Mouse (Mus musculus): ENCODE results near the gene Ets1. TPM values are rescaled to one million over a fixed set of nuclear protein-coding genes. Genes with fewer than 3 reads are reported as not detected.

Gene Ets1
- polyA plus RNA-seq, 1 experiment = 16.5 TPM

DNA sequence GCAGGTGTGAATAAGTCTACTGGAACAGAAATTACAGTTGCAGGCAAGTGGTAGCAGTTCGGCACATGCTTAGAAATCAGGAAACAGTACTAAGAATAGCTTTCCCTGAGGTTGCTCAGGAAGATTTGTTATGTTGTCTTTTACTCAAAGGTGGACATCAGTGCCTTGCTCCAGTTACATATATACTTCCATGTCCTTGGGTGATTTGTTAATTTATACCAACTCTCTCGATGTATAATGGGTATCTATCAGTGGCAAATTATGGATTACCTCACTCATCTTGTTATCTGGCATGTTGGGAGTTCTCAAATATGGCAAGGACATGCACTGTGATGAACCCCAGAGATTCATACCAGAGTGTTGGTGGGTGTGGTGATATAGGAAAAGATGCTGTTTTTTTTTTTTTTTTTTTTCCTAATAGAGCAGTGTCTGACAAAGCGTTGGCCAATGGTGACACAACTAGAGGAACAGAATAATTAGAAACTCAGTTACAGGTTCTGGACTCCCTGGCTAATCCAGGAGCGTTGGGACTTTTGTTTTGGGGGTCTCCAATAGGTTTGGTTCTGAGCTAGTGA lies 59.0 kb downstream of the Ets1 start:
- no peak for DNase-seq (ENCODE audit: low spot score)

DNA sequence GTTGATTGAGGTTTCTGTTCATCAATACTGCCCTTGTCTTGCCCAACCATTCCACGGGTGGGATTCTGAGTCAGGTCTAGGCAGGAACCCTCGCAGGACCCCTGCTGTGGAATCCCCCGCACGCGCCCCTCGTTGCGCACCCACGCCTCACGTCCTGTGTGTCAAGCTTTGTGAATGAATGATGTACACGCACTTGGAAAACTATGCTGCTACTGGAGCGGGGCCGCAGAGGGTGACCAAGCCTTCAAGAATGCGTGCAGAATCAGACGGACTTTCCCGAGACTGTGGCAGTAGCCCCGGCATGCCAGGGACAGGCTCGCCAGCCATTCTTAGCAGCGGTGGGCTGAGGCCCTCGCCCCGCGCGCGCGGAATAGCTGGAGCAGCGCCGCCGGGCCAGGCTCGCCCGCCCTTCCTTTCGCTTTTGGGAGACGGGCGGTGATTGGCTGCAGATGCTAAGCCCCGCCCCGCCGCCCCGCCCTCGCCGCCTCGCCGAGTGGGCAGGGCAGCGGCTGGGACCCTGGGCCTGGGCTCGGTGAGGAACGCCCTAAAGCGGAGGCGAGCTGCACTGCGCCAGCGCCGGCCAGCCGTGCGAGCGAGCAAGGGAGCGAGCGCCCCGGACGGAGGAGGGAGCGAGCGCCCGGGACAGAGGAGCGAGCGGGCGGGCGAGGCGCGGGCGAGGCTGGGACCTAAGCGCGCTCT lies 59.6 kb downstream of the Ets1 start:
- peak; percentile 96 for DNase-seq (ENCODE audit: low spot score)

DNA sequence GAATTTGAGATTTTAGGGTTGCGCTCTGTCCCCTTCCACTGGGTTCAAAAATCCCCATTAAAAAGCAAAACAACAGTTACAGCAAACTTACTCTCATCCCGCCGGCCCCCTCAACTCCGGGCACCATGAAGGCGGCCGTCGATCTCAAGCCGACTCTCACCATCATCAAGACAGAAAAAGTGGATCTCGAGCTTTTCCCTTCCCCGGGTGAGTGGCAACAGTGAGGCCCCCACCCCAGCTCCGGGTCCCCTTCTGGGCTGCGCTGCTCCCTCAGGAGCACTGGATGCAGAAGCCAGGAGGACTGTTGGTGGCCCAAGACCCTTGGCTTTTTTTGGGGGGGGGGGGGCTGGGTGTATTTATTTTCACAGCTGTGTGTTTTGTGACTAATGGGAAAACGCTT lies 60.2 kb downstream of the Ets1 start:
- no peak for DNase-seq (ENCODE audit: low spot score)

DNA sequence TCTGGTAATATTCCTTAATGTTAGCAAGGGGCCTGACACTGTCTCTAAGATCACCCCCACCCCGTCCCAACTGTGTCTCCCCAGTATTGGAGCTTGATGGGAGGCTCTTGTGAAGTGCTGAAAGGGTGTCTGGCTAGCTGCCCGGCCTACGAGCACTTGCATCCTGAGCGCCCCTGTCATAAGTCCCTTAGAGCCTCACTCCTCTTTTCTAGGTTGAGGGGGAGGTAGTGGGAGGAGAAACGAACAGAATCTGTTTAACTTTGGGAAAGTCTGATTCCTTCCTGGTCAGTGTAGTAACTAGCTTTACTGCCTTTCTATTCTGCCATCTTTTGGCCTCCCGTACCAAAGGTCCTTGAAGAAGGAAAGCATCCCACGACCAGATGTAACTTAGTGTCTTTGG lies 60.7 kb downstream of the Ets1 start:
- no peak for DNase-seq (ENCODE audit: low spot score)

DNA sequence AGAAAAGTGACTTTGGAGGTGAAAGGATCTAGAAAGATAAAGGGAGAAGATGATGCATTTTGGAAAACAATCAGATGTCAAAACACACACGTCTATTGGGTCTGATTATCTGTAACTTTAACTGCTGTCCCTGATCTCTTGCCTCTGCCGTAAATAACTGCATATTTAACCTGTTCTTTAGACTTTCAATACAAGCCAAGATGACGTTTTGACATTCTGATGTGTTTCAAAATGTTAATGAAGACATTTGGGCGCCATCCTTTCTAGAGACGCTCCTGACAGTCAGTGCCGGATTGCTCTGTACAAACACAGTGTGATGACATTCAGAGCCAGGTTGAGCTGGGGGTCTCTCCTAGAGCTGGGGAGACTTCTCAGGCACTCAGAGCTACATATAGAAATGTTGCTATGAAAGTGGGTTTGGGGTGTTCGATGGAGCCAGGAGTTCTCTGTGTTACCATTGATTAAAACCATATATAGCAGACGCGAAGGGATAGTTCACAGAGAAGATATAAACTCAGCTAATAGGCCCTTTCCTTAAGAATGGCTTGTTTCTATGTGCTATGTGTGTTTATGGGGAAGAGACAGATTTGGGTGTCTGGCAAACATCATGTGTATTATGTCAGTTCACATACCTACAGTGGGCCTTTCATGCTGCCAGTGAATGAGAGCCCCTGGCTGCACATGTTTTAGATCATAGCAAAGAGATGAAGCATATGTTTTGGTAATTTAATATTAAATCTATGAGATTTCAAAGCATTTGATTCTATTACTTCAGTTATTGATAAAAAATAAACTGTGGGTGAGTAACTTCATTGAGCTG lies 61.5 kb downstream of the Ets1 start:
- DNase-seq (ENCODE audit: low spot score) = no peak

DNA sequence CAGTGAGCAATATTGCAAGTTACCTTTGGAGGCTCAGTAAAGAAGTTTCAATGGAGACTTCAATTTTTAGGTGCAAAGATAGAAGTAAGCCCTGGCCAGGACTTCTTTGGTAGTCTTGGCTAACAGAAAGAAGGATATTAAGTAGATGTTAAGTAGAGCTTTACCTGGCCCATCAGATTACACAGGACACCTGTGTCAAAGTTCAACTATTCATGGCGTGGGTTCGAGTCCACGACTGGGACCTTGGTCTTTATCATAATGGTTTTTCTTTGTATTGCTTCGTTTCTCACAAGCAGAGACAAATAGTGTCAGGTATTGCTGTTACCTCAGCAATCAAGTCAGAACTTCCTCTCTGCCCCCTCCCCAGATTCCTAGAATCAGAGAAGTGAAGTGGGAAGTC lies 62.7 kb downstream of the Ets1 start:
- DNase-seq (ENCODE audit: low spot score) = no peak

DNA sequence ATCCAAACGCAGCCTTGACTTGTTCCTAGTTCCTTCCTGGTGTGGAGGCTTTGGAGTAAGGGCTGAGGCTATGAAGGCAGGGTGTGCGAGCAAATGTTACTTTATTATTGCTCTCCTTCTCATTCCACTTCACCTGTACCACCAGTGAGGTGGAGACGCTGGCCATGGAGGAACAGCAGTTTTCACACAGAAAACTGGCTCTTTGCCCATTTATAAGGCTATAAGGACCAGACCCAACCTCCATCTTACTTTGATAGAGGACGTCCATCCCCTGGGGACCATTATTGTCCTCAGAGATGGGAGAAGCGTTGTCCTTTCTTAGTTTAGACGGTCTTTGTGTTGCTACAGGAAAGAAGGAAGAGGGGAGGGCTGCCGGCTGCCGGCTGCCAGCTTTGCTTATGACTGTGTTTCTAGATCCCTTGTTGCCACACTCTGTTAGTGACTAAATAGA lies 63.4 kb downstream of the Ets1 start:
- DNase-seq (ENCODE audit: low spot score) = no peak

DNA sequence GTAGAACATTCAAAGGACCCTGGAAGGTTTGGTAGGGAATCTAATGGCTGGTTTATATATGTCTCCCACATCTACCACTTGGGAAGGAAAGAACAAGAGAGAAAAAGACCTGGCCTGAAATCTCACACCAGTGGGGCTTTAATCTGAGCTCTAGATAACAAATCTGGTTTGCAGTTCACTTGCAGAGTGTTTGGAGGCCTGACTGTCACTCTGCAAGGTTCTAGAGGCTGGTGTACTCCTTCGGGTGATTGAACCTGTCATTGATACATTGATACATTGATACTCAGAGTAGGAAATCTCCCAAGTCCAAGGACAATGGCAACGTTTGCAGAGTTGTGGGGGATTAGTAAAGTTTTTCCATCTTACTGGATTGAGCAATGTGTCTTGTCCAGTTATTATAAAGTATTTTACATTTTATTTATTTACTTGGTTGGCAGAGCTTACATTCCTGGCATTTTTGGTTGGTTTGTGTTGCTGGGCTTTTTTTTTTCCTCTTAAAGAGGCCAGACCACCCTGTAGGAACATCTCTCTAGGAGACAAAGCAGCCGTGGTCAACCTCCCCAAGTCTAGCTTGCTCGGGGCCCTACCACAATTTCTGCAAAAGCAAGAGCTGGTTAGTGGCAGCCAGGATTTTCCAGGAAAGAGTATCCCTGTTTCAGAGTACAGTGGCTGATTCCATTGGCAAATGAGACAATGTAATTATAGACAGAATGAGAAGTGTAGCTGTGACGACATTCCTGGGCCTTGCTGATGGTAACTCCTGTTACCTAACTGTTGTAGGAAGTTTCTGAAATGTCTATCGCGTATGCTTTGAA lies 64.3 kb downstream of the Ets1 start:
- no peak for DNase-seq (ENCODE audit: low spot score)

DNA sequence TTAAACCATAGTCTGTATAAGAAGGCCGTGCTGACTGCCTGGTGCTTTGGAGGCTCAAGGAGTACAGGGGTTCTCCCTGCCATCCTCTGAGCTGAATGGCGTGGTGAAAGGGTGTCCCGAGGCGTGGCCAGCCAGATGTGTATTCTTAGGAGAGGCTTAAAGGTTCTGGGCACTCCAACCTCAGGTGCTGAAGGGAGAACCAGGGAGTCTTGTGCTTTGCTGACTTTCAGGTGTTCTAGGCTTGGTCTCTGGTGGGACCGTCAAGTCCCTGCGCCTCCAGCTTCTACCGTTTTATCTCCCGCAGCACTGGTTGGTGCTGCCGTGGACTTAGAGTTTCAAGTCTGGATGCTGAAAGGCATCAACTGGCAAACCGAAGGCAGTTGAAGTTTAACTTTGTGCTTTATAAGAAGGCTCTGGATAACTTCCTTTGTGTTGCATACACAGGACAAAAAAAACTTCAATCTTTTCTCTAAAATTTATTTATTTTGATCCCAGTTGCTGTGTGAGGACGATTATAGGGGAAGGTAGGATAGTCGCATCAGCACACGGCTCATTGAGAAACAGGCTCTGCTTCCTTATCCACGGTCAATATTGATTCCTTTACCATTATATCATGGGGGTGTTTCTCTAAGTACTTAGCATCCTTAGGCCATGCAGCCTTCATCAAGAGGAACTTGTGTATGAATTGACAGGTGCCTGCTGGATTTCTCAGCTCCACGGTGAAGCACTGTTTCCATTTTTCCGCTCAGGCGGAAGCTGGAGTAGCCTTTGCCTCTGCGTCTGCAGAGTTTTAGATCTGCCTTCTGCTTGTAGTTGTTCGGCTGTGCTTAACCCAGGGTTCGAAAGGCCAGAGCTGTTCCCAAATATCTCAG lies 65.3 kb downstream of the Ets1 start:
- DNase-seq (ENCODE audit: low spot score) = no peak

DNA sequence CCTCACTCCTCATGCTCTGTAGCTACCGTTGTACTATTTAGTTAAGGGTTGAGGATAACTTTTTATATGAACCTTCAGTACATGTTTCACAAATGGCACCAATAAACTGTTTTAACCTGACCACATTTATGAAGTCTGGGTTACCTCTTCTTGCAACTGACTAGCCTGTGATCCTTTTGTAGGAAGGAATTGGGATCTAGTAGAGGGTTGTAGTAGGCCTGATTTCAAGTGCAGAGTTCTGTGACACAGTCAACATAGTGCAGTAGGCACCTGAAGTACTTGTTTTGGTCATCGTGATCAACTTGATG lies 65.9 kb downstream of the Ets1 start:
- no peak for DNase-seq (ENCODE audit: low spot score)

DNA sequence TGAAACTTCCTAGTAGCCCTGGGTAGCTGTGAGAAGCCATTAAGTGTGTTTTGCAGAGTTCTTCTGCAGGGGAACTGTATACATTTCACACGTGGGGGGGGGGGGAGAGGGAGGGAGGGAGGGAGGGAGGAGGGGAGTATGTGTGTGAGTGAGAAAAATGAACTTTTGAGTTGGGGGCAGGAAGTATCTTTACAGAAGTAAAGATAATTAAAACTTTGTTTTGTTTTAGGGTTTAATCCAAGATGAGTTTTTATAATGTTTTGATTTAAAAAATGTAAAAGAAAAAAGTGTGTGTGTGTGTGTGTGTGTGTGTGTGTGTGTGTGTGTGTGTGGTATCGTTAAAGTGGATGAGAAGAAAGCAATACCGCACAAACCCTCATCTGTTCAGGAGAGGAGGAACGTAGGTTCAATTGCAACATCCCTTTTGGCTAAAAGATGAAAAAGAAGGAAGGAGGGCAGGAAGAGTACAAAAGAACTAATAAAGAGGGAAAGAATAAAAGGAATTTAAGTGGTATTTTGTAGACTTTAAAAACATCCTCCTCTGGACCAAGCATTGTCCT lies 66.9 kb downstream of the Ets1 start:
- DNase-seq (ENCODE audit: low spot score) = no peak

DNA sequence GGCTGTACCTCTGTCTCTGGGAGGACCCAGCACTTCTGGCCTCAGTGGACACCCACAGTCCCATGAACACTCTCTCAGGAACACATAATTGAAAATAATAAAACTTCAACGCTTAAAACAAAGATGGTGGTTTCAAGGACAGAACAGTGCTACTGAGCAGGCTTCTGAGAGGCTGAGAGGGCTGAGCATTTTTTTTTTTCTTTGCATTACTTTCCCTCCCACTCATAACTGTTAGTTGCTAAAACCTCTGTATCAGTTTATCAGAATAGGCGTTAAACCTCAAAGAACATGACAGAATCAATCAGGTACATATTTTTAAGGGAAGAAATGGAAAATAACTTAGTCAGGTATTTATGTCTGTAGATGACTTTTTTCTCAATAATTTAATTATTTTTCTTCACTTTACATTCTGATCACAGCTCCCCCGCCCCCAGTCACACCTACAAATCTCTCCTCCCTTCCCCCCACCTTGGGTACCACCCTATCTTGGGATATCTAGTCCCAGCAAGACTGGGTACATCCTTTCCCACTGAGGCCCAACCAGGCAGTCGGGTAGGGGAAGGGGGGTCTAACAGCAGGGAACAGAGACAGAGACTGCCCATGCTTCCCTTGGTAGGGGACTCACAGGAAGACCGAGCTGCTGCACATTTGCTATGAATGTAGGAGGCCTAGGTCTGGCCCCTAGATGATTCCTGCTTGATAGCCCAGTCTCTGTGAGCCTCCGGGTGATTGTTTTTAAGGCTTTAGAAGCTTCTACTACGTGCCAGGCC lies 68.1 kb downstream of the Ets1 start:
- DNase-seq (ENCODE audit: low spot score) = no peak

DNA sequence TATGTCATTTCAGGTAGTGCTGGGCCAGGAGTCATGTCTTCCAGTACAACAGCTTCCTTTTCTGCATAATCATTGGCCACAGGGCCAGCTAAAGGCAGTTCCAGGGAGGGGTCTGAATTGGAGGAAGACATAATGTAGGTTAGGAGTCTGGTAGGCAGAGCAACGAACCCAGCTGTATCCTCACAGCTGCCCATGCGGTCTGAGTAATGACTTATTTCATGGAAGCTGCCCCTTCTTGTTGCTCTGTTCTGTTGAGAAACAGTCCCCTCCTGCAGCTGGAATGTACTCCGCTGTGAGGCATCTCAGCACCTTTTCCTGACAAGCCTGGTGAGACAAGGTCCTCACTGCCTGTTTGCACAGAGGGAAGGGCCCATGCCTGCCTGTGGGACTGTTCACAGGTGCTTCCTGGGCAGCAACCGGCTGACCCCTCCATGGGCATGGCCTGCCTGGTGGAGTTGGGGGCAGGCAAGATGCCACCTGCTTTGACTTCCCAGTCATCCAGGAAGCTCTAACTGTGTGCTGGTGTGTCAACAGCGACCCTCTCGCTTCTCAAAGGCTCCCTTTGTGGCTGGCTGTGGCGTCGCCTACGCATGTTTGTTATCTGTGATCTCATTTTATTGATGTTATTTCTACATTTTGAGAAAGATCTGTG lies 69.9 kb downstream of the Ets1 start:
- no peak for DNase-seq (ENCODE audit: low spot score)

DNA sequence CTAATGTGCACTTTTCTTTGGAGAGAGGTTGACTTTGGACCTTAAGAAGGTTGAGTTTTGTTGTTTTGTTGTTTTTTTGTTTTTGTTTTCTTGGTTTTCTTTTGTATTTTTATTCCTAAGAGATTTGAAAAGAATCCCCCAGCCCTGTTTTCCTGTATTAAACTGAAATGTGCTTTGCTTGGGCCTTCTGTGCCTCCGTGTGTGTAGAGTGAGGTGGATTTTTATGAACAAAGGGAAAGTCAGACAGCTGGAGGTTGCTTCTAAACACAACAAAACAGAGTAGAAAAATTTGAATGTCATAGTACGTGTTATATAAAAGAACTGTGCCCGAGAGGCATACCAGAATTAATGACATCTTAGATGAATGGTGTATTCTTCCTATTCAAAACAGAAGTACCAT lies 71.4 kb downstream of the Ets1 start:
- no peak for DNase-seq (ENCODE audit: low spot score)

DNA sequence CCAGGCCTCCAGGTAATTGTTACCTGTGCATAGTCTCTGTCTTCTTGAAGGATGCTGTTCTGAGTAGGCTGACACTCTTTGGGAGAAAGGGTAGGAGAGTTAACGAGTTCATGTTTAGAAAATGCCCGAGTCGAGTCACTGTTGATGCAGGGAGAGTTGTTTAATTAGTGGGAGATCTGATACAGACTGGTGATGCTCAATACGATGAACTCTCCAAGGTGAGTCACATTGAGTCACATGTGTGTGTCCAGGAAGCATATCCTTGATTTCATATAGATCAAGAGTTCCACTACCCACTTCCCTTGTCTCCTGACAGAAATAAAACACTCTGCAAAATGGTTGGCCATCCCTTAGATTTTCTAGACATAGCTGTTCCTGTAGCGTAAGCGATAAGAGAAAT lies 72.5 kb downstream of the Ets1 start:
- DNase-seq (ENCODE audit: low spot score) = no peak

DNA sequence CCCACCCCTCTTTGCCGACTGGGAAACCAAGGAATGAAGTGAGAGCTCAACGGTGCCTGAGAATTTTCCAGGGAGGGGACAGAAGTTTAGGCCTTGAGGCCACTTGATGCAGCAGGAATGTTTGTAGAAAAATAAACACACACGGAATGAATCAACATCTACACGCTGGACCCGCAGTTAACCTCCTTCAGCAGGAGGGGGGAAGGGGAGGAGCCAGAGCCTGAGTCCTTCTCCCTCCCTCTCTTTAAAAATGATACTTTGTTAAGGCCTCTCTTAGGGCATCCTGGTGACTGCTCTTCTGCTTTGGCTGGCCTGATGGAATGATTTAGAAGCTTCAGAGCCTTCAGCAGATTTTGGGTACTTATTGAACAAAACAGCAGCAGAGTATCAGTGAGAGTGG lies 73.3 kb downstream of the Ets1 start:
- DNase-seq (ENCODE audit: low spot score) = no peak

DNA sequence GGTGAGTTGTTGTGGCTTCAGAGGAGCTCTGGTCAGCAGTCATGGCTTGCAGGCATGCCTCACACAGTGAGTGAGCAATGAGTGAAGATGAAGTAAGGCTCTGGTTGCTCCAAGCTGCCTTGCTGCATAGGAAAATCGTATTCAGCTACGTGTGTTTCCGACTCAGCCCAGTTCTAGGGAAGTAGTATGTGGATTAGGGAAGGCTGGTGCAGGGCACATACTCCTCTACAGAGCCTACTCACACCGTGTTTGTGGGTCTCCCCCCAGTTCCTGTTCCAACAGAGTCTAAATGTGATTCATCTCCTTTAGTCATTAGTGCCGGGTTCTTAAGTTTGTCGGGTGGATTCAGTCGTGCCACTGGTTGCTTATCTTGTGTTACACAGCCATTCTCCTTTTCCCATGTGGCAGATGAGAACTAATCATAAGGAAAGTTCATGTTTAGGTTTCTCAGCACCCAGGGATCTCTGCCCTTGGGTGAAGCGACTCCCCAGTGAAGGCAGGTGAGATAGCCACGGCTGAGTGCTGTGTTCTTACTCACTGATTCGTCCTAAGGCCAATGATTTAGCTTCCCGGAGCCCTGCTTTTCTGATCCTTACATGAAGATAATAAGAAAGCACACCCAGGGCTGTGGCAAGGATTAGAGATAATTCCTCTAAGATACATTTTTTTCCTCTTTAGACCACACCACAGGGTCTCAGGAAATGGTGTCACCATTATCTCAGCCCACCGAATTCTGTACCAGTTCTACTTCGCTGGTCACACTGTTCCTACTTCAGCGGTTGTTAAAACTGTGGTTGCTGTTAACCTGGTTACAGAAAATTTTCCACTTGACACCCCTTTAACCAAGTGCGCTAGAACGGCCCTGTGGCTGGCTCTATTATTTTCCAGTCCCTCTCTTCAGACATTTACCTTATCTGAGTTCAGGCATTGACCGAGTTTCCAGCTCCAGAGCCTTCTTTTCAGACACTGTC lies 74.0 kb downstream of the Ets1 start:
- DNase-seq (ENCODE audit: low spot score) = no peak

DNA sequence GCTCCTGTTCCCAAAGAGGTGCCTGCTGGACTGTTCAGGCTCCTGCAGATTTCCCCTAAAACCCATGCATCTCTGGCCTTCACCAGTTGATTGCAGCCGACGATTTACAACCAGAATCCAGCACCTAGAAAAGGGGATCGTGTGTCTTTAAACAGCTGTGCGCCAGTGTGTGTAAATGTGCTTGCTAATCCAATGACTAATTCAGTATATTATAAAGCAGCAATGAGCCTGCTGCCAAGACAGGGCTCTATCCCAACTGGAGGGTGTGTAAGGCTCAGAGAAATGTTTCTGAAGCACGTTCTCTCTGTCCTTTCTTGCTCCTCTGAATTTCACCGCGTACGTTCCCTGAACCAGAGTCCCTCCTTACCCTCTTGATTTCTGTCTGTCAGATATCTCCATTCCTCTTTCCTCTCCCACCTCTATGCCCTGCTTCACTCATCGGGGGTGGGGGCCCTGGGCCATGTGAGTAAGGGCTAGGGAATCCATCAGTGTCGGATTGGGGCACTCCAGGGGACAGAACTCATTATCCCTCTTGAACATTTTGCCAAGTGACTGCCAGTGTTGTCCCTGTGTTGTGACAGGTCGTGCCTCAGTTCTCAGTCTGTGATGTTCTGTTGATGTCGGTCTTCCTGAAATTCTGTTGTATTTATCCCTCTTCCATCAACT lies 75.1 kb downstream of the Ets1 start:
- no peak for DNase-seq (ENCODE audit: low spot score)

Data from urinary bladder, adult 2 months (tissue).